Mouse (Mus musculus): ENCODE data around the gene Chka. TPM values are rescaled to one million over a fixed set of nuclear protein-coding genes. Genes with fewer than 3 reads are reported as not detected.

The Chka gene
- polyA plus RNA-seq, 1 experiment from 2014 or later, result 57.8 TPM

GRCm38 (mm10) chr19:3904363-3904675 is 52.7 kb downstream of the Chka start:
- H3K9ac ChIP-seq (ENCODE audit: low read depth, low read length), result no peak overlapping the region
- ATAC-seq, result no peak
- no peaks in the 10 kb centered on the region for H3K9me3 ChIP-seq (ENCODE audit: control insufficient read depth, low read length)
- peaks cover 23% of the 10 kb centered on the region for H3K36me3 ChIP-seq (ENCODE audit: control insufficient read depth, insufficient read depth, low read length)
- no peaks in the 10 kb centered on the region for H3K27me3 ChIP-seq (replicated peaks; ENCODE audit: control insufficient read depth, insufficient read depth, low read length)
- 73% methylated on average over 10 of the region's 10 CpGs for WGBS
- H3K27ac ChIP-seq (ENCODE audit: low read length), result no peak overlapping the region
- H3K4me1 ChIP-seq (ENCODE audit: control insufficient read depth, insufficient read depth, low read length), result peaks cover 33% of the 10 kb centered on the region
- no peak overlapping the region for H3K4me2 ChIP-seq (ENCODE audit: low read depth, low read length)
- no peak overlapping the region for H3K4me3 ChIP-seq (ENCODE audit: low read length)

GRCm38 (mm10) chr19:3905261-3905969 is 53.8 kb downstream of the Chka start:
- Histone ChIP-seq H3K4me1 (ENCODE audit: control insufficient read depth, insufficient read depth, low read length) (peaks cover 33% of the 10 kb centered on the region), H3K4me3 (ENCODE audit: low read length) (peak overlapping the region; percentile 90), H3K4me2 (ENCODE audit: low read depth, low read length) (peak overlapping the region; percentile 85), H3K9me3 (ENCODE audit: control insufficient read depth, low read length) (no peaks in the 10 kb centered on the region), H3K27ac (ENCODE audit: low read length) (peak overlapping the region; percentile 94), H3K9ac (ENCODE audit: low read depth, low read length) (peak overlapping the region; percentile 88), H3K36me3 (ENCODE audit: control insufficient read depth, insufficient read depth, low read length) (peaks cover 23% of the 10 kb centered on the region), H3K27me3 (replicated peaks; ENCODE audit: control insufficient read depth, insufficient read depth, low read length) (no peaks in the 10 kb centered on the region)
- ATAC-seq, result no peak
- WGBS, result 26% methylated on average over 6 of the region's 6 CpGs

DNA sequence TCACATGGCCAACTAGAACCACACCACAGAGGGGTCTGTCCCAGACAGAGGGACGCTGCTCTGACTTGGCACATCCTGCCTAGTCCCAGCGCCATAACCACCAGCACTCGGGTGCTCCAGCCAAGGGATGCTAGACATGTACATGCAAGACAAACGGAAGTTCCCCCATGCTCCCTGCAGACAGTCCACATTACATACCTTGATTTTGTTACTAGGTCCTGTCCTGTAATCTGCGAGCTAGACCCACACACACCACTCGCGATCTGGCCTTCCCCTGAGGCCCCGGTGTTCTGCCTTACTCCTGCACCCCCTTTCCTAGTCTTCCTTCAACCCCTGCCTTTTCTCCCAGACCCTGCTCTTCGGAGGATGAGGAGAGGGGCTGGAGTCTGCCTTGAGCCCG is 54.8 kb downstream of the Chka start:
- 25% methylated on average over 10 of the region's 10 CpGs for WGBS
- Histone ChIP-seq H3K4me2 (ENCODE audit: low read depth, low read length) (peak overlapping the region; percentile 85), H3K27ac (ENCODE audit: low read length) (peak overlapping the region; percentile 94), H3K36me3 (ENCODE audit: control insufficient read depth, insufficient read depth, low read length) (peaks cover 25% of the 10 kb centered on the region), H3K9ac (ENCODE audit: low read depth, low read length) (peak overlapping the region; percentile 88), H3K9me3 (ENCODE audit: control insufficient read depth, low read length) (no peaks in the 10 kb centered on the region), H3K4me3 (ENCODE audit: low read length) (peak overlapping the region; percentile 90), H3K4me1 (ENCODE audit: control insufficient read depth, insufficient read depth, low read length) (peaks cover 33% of the 10 kb centered on the region), H3K27me3 (replicated peaks; ENCODE audit: control insufficient read depth, insufficient read depth, low read length) (no peaks in the 10 kb centered on the region)
- ATAC-seq, result no peak

- Histone ChIP-seq H3K9ac (ENCODE audit: low read depth, low read length) (peak within 1 kb of the TSS; percentile 88), H3K27me3 (replicated peaks; ENCODE audit: control insufficient read depth, insufficient read depth, low read length) (no peaks in the 10 kb centered on the region), H3K4me2 (ENCODE audit: low read depth, low read length) (peak within 1 kb of the TSS; percentile 85), H3K9me3 (ENCODE audit: control insufficient read depth, low read length) (no peaks in the 10 kb centered on the region), H3K36me3 (ENCODE audit: control insufficient read depth, insufficient read depth, low read length) (peaks cover 20% of the 10 kb centered on the region), H3K4me3 (ENCODE audit: low read length) (peak within 1 kb of the TSS; percentile 90), H3K27ac (ENCODE audit: low read length) (peak within 1 kb of the TSS; percentile 94), H3K4me1 (ENCODE audit: control insufficient read depth, insufficient read depth, low read length) (peaks cover 33% of the 10 kb centered on the region)
- peak; percentile 92 for ATAC-seq
- 3% methylated on average over 36 of the region's 36 CpGs for WGBS
These were observed 55.5 kb downstream of the Chka start, which contains the start of gene Tcirg1 for GRCm38 (mm10) chr19:3906795-3907786. Gene Tcirg1 (minus strand): TSS chr19:3907133.

- no peaks in the 10 kb centered on the region for H3K27me3 ChIP-seq (replicated peaks; ENCODE audit: control insufficient read depth, insufficient read depth, low read length)
- 72% methylated on average over 8 of the region's 8 CpGs for WGBS
- H3K9ac ChIP-seq (ENCODE audit: low read depth, low read length), result peak overlapping the region; percentile 88
- peak overlapping the region; percentile 85 for H3K4me2 ChIP-seq (ENCODE audit: low read depth, low read length)
- H3K4me1 ChIP-seq (ENCODE audit: control insufficient read depth, insufficient read depth, low read length), result peaks cover 33% of the 10 kb centered on the region
- ATAC-seq, result no peak
- no peaks in the 10 kb centered on the region for H3K9me3 ChIP-seq (ENCODE audit: control insufficient read depth, low read length)
- H3K4me3 ChIP-seq (ENCODE audit: low read length), result peak overlapping the region; percentile 90; the same call in 1 of the 2 replicates
- H3K27ac ChIP-seq (ENCODE audit: low read length), result peak overlapping the region; percentile 94
- peaks cover 12% of the 10 kb centered on the region; the same call in 1 of the 2 replicates for H3K36me3 ChIP-seq (ENCODE audit: control insufficient read depth, insufficient read depth, low read length)
These were observed 56.5 kb downstream of the Chka start for GRCm38 (mm10) chr19:3907876-3908660.

- H3K4me1 ChIP-seq (ENCODE audit: control insufficient read depth, insufficient read depth, low read length), result peaks cover 23% of the 10 kb centered on the region
- no peak overlapping the region for H3K4me3 ChIP-seq (ENCODE audit: low read length)
- ATAC-seq, result no peak
- WGBS, result 77% methylated on average over 5 of the region's 5 CpGs
- H3K27me3 ChIP-seq (replicated peaks; ENCODE audit: control insufficient read depth, insufficient read depth, low read length), result no peaks in the 10 kb centered on the region
- H3K9me3 ChIP-seq (ENCODE audit: control insufficient read depth, low read length), result no peaks in the 10 kb centered on the region
- no peak overlapping the region for H3K4me2 ChIP-seq (ENCODE audit: low read depth, low read length)
- no peak overlapping the region for H3K9ac ChIP-seq (ENCODE audit: low read depth, low read length)
- no peak overlapping the region for H3K27ac ChIP-seq (ENCODE audit: low read length)
- peaks cover 8% of the 10 kb centered on the region; the same call in 1 of the 2 replicates for H3K36me3 ChIP-seq (ENCODE audit: control insufficient read depth, insufficient read depth, low read length)
These were observed 58.6 kb downstream of the Chka start for GRCm38 (mm10) chr19:3910206-3910605.

- under 1% methylated on average over 43 of the region's 43 CpGs for WGBS
- H3K4me1 ChIP-seq (ENCODE audit: control insufficient read depth, insufficient read depth, low read length), result peaks cover 12% of the 10 kb centered on the region
These were observed 61.0 kb downstream of the Chka start, which contains the start of gene Ndufs8 for GRCm38 (mm10) chr19:3912337-3913204. Gene Ndufs8 (minus strand): TSS chr19:3912774.

GRCm38 (mm10) chr19:3913692-3914091 is 62.1 kb downstream of the Chka start:
- H3K4me1 ChIP-seq (ENCODE audit: control insufficient read depth, insufficient read depth, low read length), result peaks cover 4% of the 10 kb centered on the region
- WGBS, result 86% methylated on average over 8 of the region's 8 CpGs
- H3K9ac ChIP-seq (ENCODE audit: low read depth, low read length), result peak overlapping the region; percentile 74
- H3K27me3 ChIP-seq (replicated peaks; ENCODE audit: control insufficient read depth, insufficient read depth, low read length), result no peaks in the 10 kb centered on the region
- peak overlapping the region; percentile 55 for H3K4me2 ChIP-seq (ENCODE audit: low read depth, low read length)
- peaks cover 5% of the 10 kb centered on the region; the same call in 1 of the 2 replicates for H3K36me3 ChIP-seq (ENCODE audit: control insufficient read depth, insufficient read depth, low read length)
- H3K4me3 ChIP-seq (ENCODE audit: low read length), result peak overlapping the region; percentile 75
- H3K27ac ChIP-seq (ENCODE audit: low read length), result 0 out of 2 replicates have a peak overlapping the region, but pooled peaks have one; percentile 31
- no peaks in the 10 kb centered on the region for H3K9me3 ChIP-seq (ENCODE audit: control insufficient read depth, low read length)
- no peak for ATAC-seq

More at GRCm38 (mm10) chr19:3912337-3913204, 61.0 kb downstream of the Chka start, which contains the start of gene Ndufs8:
- ATAC-seq, result peak; percentile 98
- peak within 1 kb of the TSS; percentile 81 for H3K4me2 ChIP-seq (ENCODE audit: low read depth, low read length)
- H3K27me3 ChIP-seq (replicated peaks; ENCODE audit: control insufficient read depth, insufficient read depth, low read length), result no peaks in the 10 kb centered on the region
- peaks cover 8% of the 10 kb centered on the region; the same call in 1 of the 2 replicates for H3K36me3 ChIP-seq (ENCODE audit: control insufficient read depth, insufficient read depth, low read length)
- no peaks in the 10 kb centered on the region for H3K9me3 ChIP-seq (ENCODE audit: control insufficient read depth, low read length)
- H3K4me3 ChIP-seq (ENCODE audit: low read length), result peak within 1 kb of the TSS; percentile 75
- peak within 1 kb of the TSS; percentile 87 for H3K27ac ChIP-seq (ENCODE audit: low read length)
- peak within 1 kb of the TSS; percentile 81 for H3K9ac ChIP-seq (ENCODE audit: low read depth, low read length)

Data from intestine, embryonic 16.5 days (tissue).